Mouse (Mus musculus) right cerebral cortex, adult 2 months (tissue): Measurements from ENCODE around the gene Arhgap24.

Experiments used
- DNase-seq, 2 experiments: peaks; one replicate each; pipeline ENCODE4 v3.0.0; 2021 to 2022; ENCODE audit warnings: low spot score in 2 of 2

The Arhgap24 gene

DNA sequence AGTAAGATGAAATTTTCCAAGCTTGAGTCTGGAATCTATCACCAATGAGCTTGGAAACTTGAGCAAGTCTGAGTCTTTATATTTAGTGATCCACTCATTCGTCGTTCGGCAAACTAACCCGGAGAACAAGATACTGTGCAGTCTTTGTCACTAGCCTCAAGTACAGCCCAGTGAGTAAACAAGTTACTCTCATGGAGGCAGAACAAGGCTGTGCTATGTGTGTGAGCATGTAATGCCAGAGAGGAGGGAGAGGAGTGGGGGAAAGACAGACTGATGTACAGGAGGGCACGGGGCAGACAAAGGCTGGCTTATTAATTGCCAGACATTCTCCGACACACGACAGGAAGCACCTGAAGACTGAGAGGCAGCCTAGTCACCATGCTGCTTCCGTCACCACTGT is 97.2 kb downstream of the Arhgap24 start:
- DNase-seq: no peak

DNA sequence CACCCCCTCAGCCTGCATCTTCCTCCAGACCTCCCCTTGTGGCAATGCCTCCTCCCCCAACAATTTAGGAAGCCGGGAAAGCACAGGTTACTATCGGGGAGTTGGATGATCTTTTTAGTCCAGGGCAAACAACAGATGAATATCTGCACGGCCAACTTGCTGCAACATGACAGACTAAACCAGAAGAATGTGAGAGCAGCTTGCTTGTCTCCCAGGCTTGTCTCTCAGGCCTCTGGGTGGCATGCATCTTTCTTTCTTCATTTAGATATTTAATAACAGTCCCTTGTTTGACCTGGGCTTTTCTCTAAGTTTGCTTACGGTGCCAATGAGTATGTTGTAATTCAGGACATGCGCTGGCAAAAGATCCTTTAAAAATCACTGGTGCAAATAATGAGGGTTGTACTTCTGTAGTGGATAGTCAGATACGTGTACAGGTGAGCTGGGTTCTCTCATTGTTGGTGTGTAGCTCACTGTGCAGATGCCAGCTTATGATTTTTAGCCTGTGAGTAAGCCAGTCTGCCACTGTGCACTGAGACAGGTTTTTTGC is 101.7 kb downstream of the Arhgap24 start:
- DNase-seq: no peak

DNA sequence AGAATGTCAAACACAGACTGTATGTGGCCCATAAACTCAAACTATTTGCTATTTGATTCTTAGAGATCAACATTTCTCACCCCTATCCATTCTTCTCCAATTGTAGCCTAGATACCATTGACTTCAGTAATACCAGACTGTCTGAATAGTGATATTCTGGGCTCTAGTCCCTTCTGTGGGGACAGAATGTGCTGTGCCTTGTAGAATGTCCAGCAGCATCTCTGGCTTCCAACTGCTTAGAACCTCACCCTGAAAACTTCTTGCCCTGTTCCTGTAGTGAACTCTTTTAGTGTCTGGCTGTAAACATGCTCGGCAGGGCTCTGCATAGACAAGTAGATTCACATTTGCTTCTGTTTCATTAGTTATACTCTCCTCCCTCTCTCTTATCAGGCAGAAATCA is 110.2 kb downstream of the Arhgap24 start:
- no peak for DNase-seq

DNA sequence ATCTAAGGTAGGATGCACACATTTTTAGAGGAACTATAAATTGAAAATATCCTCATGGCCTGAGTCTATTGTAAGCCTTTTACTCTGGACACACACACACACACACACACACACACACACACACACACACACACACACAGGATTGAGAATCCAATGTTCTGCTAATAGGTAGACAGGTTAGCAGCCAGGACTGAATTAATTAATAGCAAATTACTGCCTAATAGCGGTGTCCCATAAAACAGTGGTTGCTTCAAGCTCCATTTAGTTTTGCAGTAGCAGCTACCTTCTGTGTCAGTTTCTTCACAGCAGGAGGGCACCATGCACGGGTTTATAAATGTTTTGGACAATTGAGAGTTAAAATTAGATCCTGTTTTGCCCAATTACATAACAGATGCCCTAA is 111.9 kb downstream of the Arhgap24 start:
- DNase-seq: no peak

DNA sequence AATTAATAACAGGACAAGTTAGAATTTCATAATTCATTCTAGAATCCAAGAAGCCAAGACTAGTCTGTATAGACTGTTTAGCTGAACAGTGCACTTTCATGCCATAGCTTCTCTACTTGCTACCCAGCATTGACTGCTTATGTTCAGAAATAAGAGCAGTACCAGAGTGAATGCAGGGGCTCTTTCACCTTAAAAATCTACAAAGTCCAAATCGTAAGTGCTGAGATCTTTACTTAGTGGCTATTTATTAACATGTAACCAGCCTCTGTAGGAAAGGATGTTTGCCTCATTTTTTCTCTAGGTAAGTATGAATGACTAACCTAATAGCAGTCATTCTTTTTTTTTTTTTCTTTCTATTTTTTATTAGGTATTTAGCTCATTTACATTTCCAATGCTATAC is 117.9 kb downstream of the Arhgap24 start:
- DNase-seq: no peak

DNA sequence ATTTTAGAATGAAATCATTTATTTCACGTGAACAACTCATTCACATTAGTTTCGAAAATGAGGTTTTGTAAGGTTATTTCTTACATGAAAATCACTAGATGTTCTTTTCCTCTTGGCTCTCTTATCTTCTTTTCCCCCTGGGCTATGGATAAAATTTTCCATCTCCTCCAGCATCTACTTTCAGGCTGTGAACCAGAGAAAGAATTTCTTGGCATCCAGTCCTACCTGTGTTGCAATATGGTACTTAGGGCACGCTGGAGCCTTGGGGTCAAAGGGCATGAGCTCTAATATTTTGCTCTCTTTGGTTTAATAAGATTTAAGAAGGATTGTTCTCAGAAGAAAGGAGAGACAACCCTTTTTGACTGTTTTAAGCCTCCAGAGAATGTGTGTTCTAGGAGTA is 132.4 kb downstream of the Arhgap24 start:
- DNase-seq: no peak

DNA sequence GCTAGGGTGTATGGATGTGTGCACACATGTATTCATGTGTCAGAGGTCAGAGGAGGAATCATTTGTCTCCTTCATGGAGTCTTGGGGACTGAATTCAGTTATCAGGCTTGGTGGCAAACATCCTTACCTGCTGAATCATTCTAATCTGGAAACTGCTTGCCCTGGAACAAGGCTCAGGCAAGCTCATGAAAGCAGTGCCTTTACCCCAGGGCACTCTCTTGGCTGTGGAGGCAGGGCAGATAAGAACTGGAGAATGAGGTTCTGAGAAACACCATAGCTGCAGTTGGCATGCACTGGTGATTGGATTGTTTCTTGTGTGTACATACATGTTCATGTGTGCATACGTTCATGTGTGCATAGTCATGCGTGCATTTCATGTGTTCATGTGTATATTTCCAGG is 132.9 kb downstream of the Arhgap24 start:
- DNase-seq: no peak

DNA sequence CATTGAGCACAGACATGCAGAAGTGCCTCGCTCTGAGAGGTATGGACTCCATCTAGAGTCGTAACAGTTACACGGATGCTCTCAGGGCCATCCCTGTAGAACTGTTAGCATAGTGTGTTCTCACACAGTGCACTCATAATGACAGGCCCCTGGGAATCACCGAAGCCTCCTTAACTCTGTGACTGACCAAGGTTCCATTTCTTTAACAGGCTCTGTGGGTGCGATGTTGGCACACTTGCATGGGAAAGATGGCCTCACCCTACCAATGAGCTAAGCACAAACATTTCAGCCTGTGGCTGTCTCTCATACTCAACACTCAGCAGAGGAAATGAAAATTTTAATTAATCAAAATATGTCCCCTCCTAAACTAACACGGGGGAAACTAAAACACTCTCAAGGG is 134.1 kb downstream of the Arhgap24 start:
- DNase-seq: no peak

DNA sequence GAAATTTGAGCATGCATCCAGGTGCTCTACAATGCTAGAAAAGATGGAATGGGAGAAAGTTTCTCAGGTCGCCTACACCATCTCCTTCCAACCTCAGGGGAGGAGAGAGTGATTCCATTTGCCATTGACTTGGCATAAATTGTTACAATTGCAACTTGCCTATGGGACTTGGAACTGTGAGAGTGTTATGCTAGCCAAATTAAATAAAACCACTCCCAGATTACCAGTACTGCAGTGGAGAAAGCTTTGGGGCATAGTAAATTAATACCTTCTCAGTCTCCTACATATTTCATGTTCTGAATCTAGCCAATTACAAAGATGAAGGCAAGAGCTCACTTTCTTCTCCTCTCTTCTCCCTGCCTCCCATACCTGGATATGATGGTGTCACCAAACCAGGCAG is 139.8 kb downstream of the Arhgap24 start:
- no peak for DNase-seq

DNA sequence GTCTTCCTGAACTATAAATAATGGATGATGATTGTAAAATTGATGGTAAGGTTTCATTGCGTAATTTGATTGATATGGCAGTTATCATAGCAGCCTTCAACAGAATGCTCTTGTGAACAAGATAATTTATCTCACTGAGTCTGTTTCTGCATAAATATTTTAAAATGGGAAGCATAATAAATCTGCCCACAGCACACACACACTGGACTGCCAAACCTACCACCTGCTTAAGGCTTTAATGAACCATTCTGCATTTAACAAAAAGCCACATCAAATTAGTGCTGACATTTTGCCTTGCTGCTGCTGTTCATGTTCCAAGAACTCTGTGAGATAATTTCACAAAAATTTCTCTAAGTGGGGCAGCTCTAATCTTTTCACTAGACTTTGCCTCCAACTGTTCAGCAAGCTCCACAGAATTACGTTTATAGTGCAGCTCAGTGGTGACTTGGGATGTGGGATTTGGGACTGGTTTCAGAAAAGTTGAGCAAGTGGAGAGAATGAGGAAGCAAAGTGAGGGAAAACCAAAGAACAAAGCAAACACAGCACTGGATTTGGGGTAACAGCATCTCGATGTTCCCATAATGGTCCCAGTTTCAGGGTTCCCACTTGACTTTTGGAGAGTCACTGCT is 142.7 kb downstream of the Arhgap24 start:
- DNase-seq: no peak

DNA sequence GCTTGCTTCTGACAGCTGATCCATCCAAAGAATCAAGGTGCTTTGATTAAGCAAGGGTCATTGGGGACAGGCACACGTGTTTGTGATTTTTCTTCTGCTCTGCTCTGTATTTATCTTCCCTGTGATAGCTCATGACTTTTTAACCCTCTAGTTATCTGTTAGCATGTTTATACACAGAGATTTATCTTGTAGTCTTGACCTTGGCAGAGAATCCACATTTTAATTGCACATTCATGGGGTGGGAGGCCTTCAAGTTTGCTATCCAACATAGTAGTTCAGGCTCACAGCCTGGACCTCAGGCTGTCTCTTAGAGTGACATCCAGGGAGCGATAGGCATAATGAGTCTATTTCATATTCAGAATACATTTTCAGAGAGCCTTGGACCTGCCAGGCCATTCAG is 145.5 kb downstream of the Arhgap24 start:
- no peak for DNase-seq

DNA sequence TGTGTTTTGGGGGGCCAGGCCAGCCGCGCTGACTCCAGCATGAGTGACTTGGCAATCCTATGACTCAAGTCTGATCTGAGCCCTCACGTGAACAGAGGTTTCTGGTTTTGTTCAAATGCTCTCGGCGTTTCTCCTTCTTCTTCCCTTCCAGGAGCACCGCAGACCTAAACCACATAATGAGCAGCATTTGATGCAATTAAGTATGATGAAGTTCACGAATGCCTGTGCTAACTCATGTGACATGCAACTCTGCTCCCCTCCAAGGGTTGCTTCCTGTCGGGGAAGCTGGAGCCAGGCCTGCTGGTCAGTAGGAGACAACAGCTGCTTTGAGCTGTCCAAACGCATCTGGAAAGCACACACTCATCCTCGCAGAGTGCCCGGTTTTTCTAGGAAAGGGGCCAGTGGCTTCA is 148.2 kb downstream of the Arhgap24 start:
- DNase-seq: no peak

DNA sequence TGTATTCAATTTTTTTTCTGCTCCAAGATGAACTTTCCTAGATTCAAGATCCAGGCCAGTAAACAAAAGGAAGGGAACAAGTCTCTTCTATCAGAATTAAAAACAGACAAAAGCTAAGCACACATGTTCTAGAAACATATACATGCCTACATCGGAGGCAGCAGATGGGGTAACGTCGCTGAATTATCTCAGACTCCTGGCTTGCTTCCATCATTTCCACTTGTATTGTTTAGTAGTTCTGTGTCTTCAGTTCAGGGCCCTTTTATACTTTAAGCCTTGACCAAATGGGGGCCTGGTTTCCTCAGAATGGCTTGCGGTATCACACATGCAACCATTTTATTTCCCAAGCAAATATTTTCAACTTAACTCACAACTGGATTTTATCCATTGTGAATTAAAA is 154.4 kb downstream of the Arhgap24 start:
- no peak for DNase-seq

DNA sequence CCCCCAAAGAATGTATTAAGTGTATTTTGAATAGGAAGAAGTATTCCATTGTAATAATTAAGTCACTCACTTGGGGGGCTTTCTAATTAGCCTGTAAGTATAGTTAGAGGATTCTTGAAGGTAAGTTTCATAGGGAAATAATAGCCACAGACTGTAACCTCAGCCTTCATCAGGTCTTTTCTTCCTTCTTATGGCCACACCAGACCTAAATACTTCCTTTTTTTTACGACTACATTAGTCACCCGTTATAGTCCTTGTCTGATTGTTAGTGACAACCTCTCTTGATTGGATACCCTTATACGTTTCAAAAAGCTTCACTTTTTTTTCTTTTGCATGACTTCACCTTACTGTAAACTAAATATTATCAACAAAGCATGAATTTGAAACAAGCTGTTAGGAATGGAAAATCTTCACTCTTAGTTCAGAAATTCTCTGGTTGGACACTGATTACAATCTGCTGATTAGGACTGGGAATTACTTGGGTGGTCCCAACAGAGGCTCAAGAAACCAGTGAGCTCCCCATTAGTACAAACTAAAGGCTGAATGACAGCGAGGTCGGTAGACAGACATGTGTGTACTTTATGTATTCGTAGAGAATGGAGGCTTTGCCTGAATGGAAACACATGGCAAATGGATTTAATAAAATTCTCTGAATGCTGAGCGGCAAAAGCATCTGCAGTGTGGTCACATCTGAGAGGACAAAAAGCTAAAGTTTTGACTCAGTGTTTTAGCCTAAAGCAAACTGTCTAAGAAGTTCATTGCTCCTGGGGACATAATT is 158.8 kb downstream of the Arhgap24 start:
- DNase-seq: no peak

DNA sequence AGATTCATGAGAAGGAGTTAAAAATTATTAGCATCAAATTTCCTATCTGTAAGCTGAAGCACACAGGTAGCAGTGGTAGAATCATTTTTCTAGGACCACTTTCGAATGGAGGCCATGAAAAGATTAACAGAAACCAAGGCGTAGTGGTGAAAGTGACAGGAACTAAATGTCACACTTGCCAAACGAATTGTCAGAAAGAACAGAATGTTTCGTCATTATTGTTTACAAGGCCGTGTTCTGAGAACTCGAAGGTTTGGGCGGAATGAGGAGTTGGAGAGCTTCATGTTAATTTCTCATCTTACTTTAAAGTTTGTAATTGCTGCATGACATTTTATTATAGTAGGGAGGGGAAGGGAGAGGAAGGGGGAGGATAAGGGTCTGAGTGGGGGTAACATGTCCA is 162.2 kb downstream of the Arhgap24 start:
- DNase-seq: no peak

DNA sequence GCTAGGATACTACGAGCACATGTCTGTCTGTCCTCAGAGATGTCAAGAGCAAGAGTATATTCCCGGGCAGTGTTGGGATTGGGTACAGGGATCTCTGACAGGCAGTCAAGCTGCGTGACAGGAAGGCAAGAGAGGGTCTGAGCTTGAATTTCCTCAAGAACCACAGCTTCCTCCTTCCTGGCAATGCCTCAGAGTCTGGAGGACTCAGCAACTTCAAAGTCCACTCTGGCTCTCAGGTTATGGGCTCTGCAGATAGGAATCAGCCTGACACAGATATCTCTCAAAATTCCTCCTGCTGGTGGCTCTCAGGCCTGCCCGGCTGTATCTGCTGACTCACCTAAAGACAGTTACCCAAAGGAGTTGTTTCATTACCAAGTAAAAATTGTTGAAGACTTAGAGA is 162.6 kb downstream of the Arhgap24 start:
- no peak for DNase-seq

DNA sequence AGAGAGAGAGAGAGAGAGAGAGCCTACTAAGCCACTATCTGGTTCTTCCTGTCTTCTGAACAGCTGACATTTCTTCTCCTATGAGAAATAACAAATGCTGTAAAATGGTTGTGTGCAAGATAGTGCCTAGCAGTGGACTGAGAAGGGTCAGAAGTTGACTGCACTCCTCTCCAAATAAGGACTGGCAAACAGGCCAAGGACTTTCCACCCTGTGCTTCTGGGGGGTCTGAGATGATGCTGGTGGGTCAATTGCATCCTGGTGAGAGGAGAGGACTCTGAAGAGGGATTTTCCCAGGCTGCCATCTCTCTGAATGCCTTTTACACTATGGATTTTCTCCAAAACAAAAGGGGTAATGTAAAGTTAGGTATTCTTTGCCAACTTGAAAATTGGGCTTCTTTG is 177.9 kb downstream of the Arhgap24 start:
- DNase-seq: no peak

DNA sequence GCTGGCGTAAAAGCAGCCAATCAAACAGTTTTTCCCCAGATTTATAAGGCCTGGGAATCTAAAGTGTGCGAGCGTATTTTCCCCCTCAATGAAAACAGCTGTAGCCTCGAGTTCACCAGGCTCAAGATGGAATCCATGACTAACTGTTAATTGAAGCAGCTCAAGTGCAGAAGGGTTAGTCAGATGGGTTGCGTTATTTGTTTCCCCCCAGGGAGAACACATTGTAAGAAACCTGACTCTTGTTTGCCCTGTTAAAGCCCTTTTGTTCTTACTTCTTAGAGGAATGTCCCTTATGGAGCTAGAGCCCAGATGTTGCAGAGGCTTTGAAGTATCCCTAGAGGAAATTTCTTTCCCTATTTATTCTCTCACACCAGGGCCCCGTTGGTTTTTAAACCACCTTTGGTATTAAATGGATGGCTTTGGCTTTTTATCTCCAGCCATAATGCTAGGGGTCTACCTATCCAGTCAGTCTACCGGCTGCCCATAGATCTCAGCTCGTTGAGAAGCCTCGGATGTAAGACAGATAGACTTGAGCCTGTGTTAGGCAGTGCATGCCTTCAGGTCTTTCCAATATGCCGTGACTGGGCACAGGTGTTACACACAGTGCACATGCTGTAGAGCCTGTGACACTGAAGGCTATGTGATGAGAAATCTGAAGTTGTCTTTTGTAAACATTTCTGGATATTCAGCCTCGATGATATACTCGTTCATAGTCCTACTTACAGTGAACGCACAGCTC is 184.0 kb downstream of the Arhgap24 start:
- no peak for DNase-seq

DNA sequence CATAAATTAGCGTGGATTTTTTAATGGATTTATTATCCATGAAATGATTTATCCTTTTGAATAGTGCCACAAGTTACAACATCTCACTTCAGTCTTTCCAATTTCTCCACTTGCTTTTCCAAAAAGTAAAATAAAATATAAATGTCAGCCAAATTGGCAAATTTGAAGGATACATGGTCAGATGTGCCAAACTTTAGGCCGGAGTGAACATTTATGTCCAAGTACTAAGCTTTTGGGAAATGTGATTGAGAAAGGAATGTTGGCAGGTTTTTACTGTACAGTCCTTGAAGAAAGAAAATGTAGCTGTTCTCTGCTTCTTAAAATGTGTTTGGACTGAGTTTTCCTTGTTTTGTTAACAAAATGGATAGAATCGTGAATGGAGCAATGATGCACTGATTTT is 185.7 kb downstream of the Arhgap24 start:
- no peak for DNase-seq

DNA sequence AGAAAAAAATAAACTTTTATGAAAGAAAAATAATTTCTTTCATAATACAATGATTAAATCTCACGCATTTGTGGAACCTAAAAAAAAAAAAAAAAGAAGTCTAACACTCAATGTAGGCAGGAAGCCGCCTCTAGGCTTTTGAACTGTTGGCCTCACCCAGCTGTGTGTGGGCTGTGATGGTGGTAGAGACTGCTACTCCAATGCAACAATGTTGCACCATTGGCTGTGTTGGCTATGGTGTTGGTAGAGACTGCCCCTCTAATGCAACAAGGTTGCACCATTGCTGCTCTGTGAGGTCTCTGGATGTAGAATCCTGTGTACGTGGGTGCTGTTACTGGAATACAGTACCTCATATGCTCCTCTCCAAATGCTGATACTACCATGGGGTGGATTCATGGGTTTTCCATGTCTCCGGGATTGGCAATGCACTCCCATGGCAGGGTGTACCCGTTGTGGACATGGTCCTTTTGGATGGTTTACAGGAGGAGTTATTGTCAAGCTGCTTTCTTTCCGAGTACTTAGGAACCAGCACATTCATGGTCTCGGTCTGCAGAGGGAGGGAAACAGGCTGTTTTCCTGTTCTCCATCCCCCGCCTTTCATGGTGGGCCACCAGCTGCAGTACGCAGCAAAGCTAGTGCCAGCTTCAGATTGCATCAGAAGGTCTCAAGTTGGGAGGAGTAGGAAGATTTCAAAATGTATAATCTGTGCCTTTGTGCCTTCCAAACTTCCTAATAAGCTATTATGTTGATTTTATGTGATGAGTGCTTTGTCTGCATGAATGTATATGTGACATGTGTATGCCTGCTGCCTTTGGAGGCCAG is 186.8 kb downstream of the Arhgap24 start:
- DNase-seq: no peak

DNA sequence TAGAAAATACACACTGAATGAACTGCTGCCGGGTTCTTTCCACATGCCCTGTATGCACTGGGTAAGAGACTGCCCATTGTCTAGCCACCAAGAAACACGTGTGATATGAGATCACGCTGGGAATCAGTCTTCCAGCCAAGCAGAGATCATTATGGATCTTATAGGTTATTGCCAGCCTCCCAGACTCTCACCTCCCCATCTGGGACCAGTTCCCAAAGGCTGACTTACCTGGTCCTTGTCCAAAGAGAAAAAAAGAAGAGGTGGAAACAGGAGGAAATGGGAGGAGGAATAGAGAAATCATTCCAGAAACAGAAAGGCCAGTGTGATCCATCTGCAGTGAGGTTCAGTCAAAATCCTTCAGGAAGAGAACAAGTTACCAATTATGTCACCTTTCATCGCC is 189.0 kb downstream of the Arhgap24 start:
- DNase-seq: no peak
